Mouse (Mus musculus) heart, embryonic 15.5 days (tissue): ENCODE results near the gene Calm1. TPM values are rescaled to one million over a fixed set of nuclear protein-coding genes. Genes with fewer than 3 reads are reported as not detected.
"Not testable (repeated sequence)": the region's sequence is repeated elsewhere in the genome, so short reads cannot be mapped to it uniquely, and the experiment has no call there.

Experiments used
- ATAC-seq: fragments of 200-750 bp; cut with Nextera tagmentation; replicated peaks from 2 replicates; pipeline ENCODE4 v1.8.0; 2017; ENCODE audit warnings: low read depth, moderate TSS enrichment; ENCODE audit not compliant: insufficient number of reproducible peaks, insufficient read depth, low FRiP score
- H3K27ac ChIP-seq: fragments of 300-500 bp; sonication (generic); 2 replicates; pipeline ENCODE4 v1.5.1; 2015; ENCODE audit warnings: mild to moderate bottlenecking, inconsistent platforms
- H3K27me3 ChIP-seq: fragments of 300-500 bp; sonication (generic); 2 replicates; pipeline ENCODE4 v1.6.1; 2015; ENCODE audit warnings: inconsistent platforms
- H3K36me3 ChIP-seq: fragments of 300-500 bp; sonication (generic); 2 replicates; pipeline ENCODE4 v1.6.1; 2015; ENCODE audit warnings: mild to moderate bottlenecking, inconsistent platforms
- H3K4me1 ChIP-seq: fragments of 300-500 bp; sonication (generic); replicated peaks from 2 replicates; pipeline ENCODE4 v1.6.1; 2015; ENCODE audit warnings: inconsistent platforms
- H3K4me2 ChIP-seq: fragments of 300-500 bp; sonication (generic); 2 replicates; pipeline ENCODE4 v1.6.1; 2015; ENCODE audit warnings: inconsistent platforms, mild to moderate bottlenecking, moderate library complexity
- H3K4me3 ChIP-seq: fragments of 300-500 bp; sonication (generic); 2 replicates; pipeline ENCODE4 v1.5.1; 2015; ENCODE audit warnings: mild to moderate bottlenecking, inconsistent platforms
- H3K9ac ChIP-seq: fragments of 300-500 bp; sonication (generic); 2 replicates; pipeline ENCODE4 v1.6.1; 2015; ENCODE audit warnings: mild to moderate bottlenecking, inconsistent platforms
- H3K9me3 ChIP-seq: fragments of 300-500 bp; sonication (generic); replicated peaks from 2 replicates; pipeline ENCODE4 v1.6.1; 2016; ENCODE audit warnings: inconsistent platforms
- WGBS: fragments of 180-500 bp; shearing (Covaris S2); methylation state at CpG from one replicate; pipeline ENCODE4 v1.1.7; 2015; ENCODE audit warnings: mixed read lengths; 5-methylcytosine and 5-hydroxymethylcytosine counted together
- polyA plus RNA-seq: library from polyadenylated mRNA; unstranded; fragments of >200 nt; fragmentation: Nextera tagmentation; extraction: Ambion mirVana; gene quantifications from 2 replicates; pipeline ENCODE4 v1.2.1, GENCODE M21; 2015

Gene Calm1
- polyA plus RNA-seq, 1 experiment from 2014 or later: 759 TPM

DNA sequence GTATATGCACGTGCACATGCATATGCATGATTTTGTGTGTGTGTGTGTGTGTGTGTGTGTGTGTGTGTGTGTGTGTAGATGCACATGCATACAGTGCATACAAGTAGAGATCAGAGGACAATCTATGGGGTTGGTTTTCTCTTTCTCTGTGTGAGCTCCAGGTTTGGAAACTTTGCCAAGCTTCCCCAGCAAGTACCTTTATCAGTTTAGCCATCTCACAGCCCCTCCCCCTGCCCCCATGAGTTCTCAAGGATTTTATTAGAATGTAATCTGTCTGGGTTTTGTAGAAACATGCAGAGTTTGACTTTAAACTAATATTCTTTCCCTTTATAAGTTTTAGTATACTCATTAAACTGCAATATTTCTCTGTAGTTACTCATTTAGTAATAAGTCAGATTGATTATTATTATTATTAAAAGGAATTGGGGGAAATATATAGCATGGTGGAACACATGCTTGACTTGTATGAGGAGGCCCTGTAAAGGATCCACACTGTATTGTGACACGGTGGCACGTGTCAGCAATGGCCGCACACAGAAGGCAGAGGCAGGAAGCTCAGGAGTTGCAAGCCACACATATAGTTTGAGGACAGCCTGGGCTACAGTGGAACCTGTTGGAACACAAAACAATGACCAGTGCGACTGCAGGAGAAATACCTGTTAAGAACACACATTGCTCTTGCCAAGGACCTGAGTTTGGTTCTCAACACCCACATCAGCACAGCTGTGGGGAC is 12.4 kb downstream of the Calm1 start:
- Histone ChIP-seq H3K9me3 (no peaks in the 10 kb centered on the region), H3K4me3 (no peak overlapping the region), H3K27me3 (no peaks in the 10 kb centered on the region), H3K4me1 (peaks cover 18% of the 10 kb centered on the region), H3K36me3 (peaks cover 30% of the 10 kb centered on the region), H3K4me2 (no peak overlapping the region), H3K9ac (no peak overlapping the region), H3K27ac (peak overlapping the region; percentile 49)
- WGBS: 80% methylated on average over 5 of the region's 5 CpGs
- ATAC-seq: no peak

DNA sequence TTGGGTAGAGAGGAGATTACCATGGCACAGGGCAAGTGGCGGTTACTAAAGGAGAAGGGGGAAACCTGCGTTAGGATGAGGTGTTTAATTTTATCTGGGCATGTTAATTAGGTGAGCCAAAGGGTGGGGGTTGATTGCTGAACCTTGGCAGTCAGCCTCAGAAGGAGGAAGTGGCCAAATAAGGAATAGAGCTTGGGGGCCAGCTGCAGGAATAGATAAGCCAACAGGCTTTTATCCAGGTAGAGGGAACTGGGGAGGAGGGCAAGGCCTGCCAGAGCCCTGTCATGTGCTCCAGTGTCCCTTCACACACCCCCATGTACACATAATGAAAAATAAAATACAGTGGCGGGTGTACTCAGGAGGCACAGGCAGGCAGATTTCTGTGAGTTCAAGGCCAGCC is 13.2 kb downstream of the Calm1 start:
- peaks cover 23% of the 10 kb centered on the region for H3K36me3 ChIP-seq
- H3K4me2 ChIP-seq: no peak overlapping the region
- 0 out of 2 replicates have a peak overlapping the region, but pooled peaks have one; percentile 49 for H3K27ac ChIP-seq
- H3K9me3 ChIP-seq: no peaks in the 10 kb centered on the region
- ATAC-seq: no peak
- peaks cover 18% of the 10 kb centered on the region for H3K4me1 ChIP-seq
- no peak overlapping the region for H3K4me3 ChIP-seq
- no peaks in the 10 kb centered on the region for H3K27me3 ChIP-seq
- 36% methylated on average over 3 of the region's 3 CpGs for WGBS
- H3K9ac ChIP-seq: no peak overlapping the region

DNA sequence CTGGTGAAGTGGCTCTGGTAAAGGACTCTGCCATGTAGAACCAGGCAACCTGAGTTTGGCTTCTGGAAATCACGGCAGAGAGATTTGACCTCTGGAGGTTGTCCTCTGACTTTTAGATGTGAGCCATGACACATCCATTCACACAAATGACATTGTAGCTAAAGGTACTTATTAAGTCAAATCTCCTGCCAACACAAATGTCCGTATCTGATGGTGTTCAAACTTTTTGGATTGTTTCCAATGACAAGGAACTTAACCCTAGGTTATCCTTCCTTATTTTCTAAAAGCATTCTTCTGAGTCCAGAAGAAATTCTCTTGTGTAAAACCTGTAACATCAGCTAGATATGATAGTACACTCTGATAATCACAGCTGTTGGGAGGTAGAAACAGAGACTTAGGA is 13.9 kb downstream of the Calm1 start:
- Histone ChIP-seq H3K4me1 (peaks cover 18% of the 10 kb centered on the region), H3K27ac (no peak overlapping the region), H3K9ac (no peak overlapping the region), H3K4me3 (no peak overlapping the region), H3K4me2 (no peak overlapping the region), H3K36me3 (peaks cover 15% of the 10 kb centered on the region), H3K9me3 (no peaks in the 10 kb centered on the region), H3K27me3 (no peaks in the 10 kb centered on the region)
- no peak for ATAC-seq
- WGBS: 54% methylated on average over 2 of the region's 2 CpGs

GRCm38 (mm10) chr12:100214156-100214555 is 14.9 kb downstream of the Calm1 start:
- no peaks in the 10 kb centered on the region for H3K27me3 ChIP-seq
- H3K36me3 ChIP-seq: peaks cover 7% of the 10 kb centered on the region; the same call in 1 of the 2 replicates
- WGBS: 92% methylated on average over 10 of the region's 10 CpGs
- peaks cover 18% of the 10 kb centered on the region for H3K4me1 ChIP-seq
- H3K27ac ChIP-seq: no peak overlapping the region
- no peak overlapping the region for H3K4me2 ChIP-seq
- H3K9me3 ChIP-seq: no peaks in the 10 kb centered on the region
- no peak overlapping the region for H3K9ac ChIP-seq
- no peak for ATAC-seq
- H3K4me3 ChIP-seq: no peak overlapping the region

GRCm38 (mm10) chr12:100214738-100215137 is 15.5 kb downstream of the Calm1 start:
- Histone ChIP-seq H3K4me2 (no peak overlapping the region), H3K9ac (no peak overlapping the region), H3K36me3 (peaks cover 1% of the 10 kb centered on the region; the same call in 1 of the 2 replicates), H3K4me3 (no peak overlapping the region), H3K4me1 (peaks cover 18% of the 10 kb centered on the region), H3K27me3 (no peaks in the 10 kb centered on the region), H3K27ac (no peak overlapping the region), H3K9me3 (no peaks in the 10 kb centered on the region)
- no peak for ATAC-seq
- 69% methylated on average over 3 of the region's 3 CpGs for WGBS

- not testable (repeated sequence) for H3K4me1 ChIP-seq, H3K36me3 ChIP-seq, H3K27ac ChIP-seq, ATAC-seq, H3K9ac ChIP-seq, H3K27me3 ChIP-seq, H3K4me2 ChIP-seq, H3K4me3 ChIP-seq, H3K9me3 ChIP-seq
- WGBS: 94% methylated on average over 2 of the region's 2 CpGs
Measured at GRCm38 (mm10) chr12:100217087-100217486, 17.9 kb downstream of the Calm1 start.

DNA sequence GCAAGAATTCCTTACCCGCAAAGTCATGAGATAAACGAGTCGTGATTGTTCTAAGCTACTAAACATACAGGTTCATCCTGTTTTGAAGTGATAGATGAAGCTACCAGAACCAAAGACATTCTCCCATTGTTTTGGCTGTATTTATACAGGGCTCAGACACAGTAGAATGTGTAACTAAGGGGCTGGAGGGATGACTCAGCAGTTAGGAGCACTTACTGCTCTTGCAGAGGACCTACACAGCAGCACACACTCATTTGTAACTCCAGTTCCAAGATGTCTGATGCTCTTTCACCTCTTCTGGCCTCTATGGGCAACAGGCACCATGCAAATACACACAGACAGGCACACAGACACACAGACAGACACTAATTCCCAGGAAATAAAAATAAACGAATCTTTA is 20.8 kb downstream of the Calm1 start:
- H3K36me3 ChIP-seq: no peaks in the 10 kb centered on the region
- no peak for ATAC-seq
- no peak overlapping the region for H3K4me2 ChIP-seq
- 52% methylated on average over 4 of the region's 4 CpGs for WGBS
- no peak overlapping the region for H3K4me3 ChIP-seq
- H3K4me1 ChIP-seq: no peaks in the 10 kb centered on the region
- H3K27me3 ChIP-seq: peaks cover 3% of the 10 kb centered on the region; the same call in 1 of the 2 replicates
- no peaks in the 10 kb centered on the region for H3K9me3 ChIP-seq
- H3K9ac ChIP-seq: no peak overlapping the region
- no peak overlapping the region for H3K27ac ChIP-seq

- H3K4me1 ChIP-seq: no peaks in the 10 kb centered on the region
- no peak overlapping the region for H3K9ac ChIP-seq
- peaks cover 3% of the 10 kb centered on the region; the same call in 1 of the 2 replicates for H3K27me3 ChIP-seq
- H3K4me2 ChIP-seq: no peak overlapping the region
- ATAC-seq: no peak
- no peaks in the 10 kb centered on the region for H3K9me3 ChIP-seq
- 46% methylated on average over 11 of the region's 11 CpGs for WGBS
- no peak overlapping the region for H3K4me3 ChIP-seq
- no peaks in the 10 kb centered on the region for H3K36me3 ChIP-seq
- H3K27ac ChIP-seq: no peak overlapping the region
Measured at GRCm38 (mm10) chr12:100221608-100222321, 22.5 kb downstream of the Calm1 start.

DNA sequence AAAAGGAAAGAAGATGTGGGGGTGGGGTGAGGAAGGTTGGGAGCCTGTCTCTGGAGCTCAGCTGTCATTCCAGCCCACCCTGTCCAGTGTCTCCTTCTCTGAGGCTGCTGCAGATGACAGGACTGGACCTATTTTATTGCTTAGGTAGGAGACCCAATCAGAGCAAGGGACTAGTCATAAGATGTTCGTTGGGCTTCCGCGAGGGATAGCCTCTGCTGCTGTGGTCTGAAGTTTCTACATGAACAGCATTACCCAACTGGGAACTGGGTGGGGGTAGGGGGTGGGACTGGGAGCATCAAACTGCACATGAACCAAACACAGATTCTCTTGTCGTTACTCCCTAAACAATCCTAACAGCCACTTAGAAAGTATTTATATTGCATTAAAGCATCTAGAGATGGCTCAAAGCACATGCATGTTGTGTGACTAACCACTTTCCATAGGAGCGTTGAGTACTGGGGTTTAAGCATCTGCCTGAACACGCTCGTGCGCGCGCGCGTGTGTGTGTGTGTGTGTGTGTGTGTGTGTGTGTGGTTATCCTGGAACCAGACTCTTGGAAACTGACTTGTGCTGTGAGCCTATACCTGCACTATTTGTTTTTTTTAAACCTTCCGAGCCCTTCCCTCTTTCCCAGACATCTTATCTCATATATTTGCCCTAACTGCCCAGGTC is 23.2 kb downstream of the Calm1 start:
- no peak for ATAC-seq
- Histone ChIP-seq H3K4me2 (no peak overlapping the region), H3K9ac (no peak overlapping the region), H3K4me3 (no peak overlapping the region), H3K27ac (no peak overlapping the region), H3K27me3 (peaks cover 3% of the 10 kb centered on the region; the same call in 1 of the 2 replicates), H3K4me1 (no peaks in the 10 kb centered on the region), H3K9me3 (no peaks in the 10 kb centered on the region), H3K36me3 (no peaks in the 10 kb centered on the region)
- 83% methylated on average over 13 of the region's 13 CpGs for WGBS

GRCm38 (mm10) chr12:100223531-100223930 is 24.3 kb downstream of the Calm1 start:
- WGBS: 62% methylated on average over 8 of the region's 8 CpGs
- Histone ChIP-seq H3K4me1 (no peaks in the 10 kb centered on the region), H3K27ac (0 out of 2 replicates have a peak overlapping the region, but pooled peaks have one; percentile 12), H3K4me2 (no peak overlapping the region), H3K9ac (no peak overlapping the region), H3K9me3 (no peaks in the 10 kb centered on the region), H3K36me3 (no peaks in the 10 kb centered on the region), H3K4me3 (no peak overlapping the region), H3K27me3 (peaks cover 3% of the 10 kb centered on the region; the same call in 1 of the 2 replicates)
- ATAC-seq: no peak

GRCm38 (mm10) chr12:100225196-100225595 is 26.0 kb downstream of the Calm1 start:
- no peak overlapping the region for H3K27ac ChIP-seq
- no peak overlapping the region for H3K4me3 ChIP-seq
- no peak overlapping the region for H3K4me2 ChIP-seq
- ATAC-seq: no peak
- H3K4me1 ChIP-seq: no peaks in the 10 kb centered on the region
- 61% methylated on average over 4 of the region's 4 CpGs for WGBS
- H3K9ac ChIP-seq: no peak overlapping the region
- H3K9me3 ChIP-seq: no peaks in the 10 kb centered on the region
- peaks cover 3% of the 10 kb centered on the region; the same call in 1 of the 2 replicates for H3K27me3 ChIP-seq
- H3K36me3 ChIP-seq: no peaks in the 10 kb centered on the region
